Mouse (Mus musculus): ENCODE data around the gene Sec14l1. TPM values are rescaled to one million over a fixed set of nuclear protein-coding genes. Genes with fewer than 3 reads are reported as not detected.

The Sec14l1 gene
- polyA plus RNA-seq, 1 experiment from 2014 or later = 18.0 TPM

DNA sequence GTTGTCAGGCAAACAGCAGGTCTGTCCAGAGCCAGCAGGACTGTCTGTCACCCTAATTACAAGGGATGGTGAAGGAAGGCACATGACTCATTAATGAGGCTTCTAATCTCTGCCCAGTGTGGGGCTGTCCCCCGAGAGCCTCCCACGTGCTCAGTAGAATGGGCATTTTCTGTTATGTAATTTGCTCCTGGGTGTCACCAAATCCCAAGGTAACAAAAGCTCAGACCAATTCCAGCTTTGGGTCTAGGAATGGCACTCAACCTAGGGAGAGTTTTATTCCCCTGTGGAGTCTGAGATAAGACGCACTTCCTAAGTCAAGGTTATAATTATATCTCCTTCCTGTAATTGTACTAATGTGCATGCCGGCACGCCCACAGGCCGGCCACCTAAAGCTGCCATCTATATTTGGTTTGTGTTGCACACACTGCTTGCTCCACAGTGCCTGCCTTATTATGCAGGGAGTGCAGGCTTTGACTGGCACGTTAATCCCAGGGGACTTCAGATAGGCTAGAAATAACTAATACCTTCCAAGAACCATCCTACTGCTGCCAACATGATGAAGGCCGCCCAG lies 13.5 kb upstream of the Sec14l1 start:
- no peak for ATAC-seq (ENCODE audit: insufficient read depth)
- Histone ChIP-seq H3K9ac (no peak overlapping the region), H3K4me1 (replicated peaks) (0 out of 2 replicates have a peak, but pooled peaks cover 8% of the 10 kb centered on the region), H3K4me3 (replicated peaks) (no peak overlapping the region), H3K27me3 (no peaks in the 10 kb centered on the region), H3K36me3 (replicated peaks) (no peaks in the 10 kb centered on the region), H3K4me2 (no peak overlapping the region), H3K27ac (replicated peaks) (no peak overlapping the region), H3K9me3 (replicated peaks) (no peaks in the 10 kb centered on the region)
- 34% methylated on average over 8 of the region's 8 CpGs for WGBS (ENCODE audit: insufficient replicate concordance)

DNA sequence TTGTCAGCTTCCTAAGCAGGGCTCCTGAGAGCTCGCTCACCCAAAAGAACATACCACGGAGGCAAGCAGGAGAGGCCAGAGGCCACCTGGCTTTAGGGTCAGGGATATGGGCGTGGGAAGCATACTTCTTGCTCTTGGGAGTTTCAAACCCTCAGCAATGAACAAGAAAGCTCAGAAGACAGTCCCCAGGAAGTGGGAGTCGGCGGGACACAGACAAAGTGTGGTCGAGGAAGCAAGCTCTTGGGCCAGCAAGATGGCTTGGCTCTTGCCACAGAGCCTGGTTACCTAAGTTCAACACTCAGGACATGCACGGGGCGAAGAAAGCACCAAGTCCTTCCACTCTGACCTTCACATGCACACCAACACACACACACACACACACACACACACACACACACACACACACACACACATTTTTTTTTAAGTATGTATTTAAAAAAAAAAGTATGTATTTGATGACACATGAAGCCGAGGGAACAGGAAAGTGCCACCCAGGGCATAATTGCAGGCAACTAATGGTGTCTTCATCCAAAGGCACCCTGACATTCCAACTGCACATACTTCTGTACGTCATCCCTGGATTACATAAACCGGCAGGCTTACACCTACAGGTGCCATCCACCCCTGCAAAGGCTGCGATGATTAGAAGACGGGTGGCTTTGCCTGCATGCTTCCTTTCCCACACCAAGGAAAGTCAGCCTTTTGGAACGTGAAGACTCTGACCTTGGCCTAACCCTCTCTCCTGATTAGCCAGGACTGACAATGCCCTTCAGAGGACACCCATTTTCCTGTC lies 12.8 kb upstream of the Sec14l1 start:
- 56% methylated on average over 14 of the region's 14 CpGs for WGBS (ENCODE audit: insufficient replicate concordance)
- Histone ChIP-seq H3K4me2 (no peak overlapping the region), H3K9me3 (replicated peaks) (no peaks in the 10 kb centered on the region), H3K9ac (no peak overlapping the region), H3K27me3 (no peaks in the 10 kb centered on the region), H3K36me3 (replicated peaks) (no peaks in the 10 kb centered on the region), H3K4me3 (replicated peaks) (no peak overlapping the region), H3K4me1 (replicated peaks) (0 out of 2 replicates have a peak, but pooled peaks cover 8% of the 10 kb centered on the region), H3K27ac (replicated peaks) (no peak overlapping the region)
- ATAC-seq (ENCODE audit: insufficient read depth) = no peak

DNA sequence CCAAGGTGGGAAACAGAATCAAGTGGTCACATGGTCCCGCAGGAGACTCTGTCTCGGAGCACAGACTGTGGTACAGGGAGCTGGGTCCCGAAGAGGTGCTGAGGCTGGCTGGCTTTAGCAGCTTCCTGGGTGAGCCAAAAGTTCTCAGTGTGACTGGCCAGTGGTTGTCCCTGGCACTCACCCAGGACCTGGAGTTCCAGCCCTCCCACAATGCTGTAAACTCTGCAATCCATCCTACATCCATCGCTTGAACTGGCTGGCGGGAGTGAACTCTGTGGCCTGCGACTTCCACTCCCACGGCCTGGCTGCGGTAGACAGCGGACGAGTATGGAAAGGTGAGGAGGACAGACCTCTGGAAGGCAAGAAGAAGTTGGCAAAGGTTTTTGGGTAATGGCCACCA lies 11.4 kb upstream of the Sec14l1 start:
- H3K27ac ChIP-seq (replicated peaks) = no peak overlapping the region
- H3K36me3 ChIP-seq (replicated peaks) = no peaks in the 10 kb centered on the region
- H3K4me2 ChIP-seq = no peak overlapping the region
- 82% methylated on average over 10 of the region's 10 CpGs for WGBS (ENCODE audit: insufficient replicate concordance)
- no peak for ATAC-seq (ENCODE audit: insufficient read depth)
- H3K4me3 ChIP-seq (replicated peaks) = no peak overlapping the region
- H3K9ac ChIP-seq = no peak overlapping the region
- peaks cover 15% of the 10 kb centered on the region; the same call in 1 of the 2 replicates for H3K4me1 ChIP-seq (replicated peaks)
- no peaks in the 10 kb centered on the region for H3K27me3 ChIP-seq
- H3K9me3 ChIP-seq (replicated peaks) = no peaks in the 10 kb centered on the region

DNA sequence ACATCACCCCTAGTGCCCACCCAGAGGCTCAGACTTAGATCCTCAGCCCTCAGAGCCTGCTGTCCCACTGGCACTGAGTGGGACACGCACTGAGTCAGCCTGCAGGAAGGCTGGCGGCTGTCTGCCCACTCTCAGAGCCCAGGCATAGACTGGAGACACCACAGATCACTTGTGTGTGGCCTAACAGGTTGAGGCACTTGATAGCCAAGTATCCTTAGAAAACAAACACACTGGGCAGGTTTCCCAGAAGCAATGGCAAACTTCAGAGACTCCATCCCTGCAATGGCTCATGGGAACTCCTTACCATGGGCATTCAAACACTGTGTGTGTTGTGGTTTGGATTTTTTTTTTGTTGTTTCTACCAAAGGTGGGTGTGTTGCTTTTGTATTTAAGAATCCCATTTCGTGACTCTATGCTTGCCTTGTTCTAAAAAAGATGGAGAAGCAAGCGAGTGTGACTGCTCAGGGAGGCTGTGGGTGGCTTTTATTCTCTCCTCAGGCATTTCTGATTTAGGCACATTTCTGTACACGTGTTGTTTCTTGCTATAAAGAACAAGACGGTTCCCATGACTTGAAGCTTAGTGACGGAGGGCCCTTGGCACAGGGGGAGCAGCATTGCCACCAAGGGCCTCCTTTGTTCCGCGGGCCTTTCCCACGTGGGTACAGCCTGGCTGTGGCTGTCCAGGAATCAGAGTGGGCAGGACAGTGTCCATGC lies 10.8 kb upstream of the Sec14l1 start:
- Histone ChIP-seq H3K4me1 (replicated peaks) (peaks cover 21% of the 10 kb centered on the region), H3K4me2 (no peak overlapping the region), H3K27me3 (no peaks in the 10 kb centered on the region), H3K36me3 (replicated peaks) (no peaks in the 10 kb centered on the region), H3K4me3 (replicated peaks) (no peak overlapping the region), H3K9me3 (replicated peaks) (no peaks in the 10 kb centered on the region), H3K9ac (no peak overlapping the region), H3K27ac (replicated peaks) (no peak overlapping the region)
- 66% methylated on average over 10 of the region's 10 CpGs for WGBS (ENCODE audit: insufficient replicate concordance)
- no peak for ATAC-seq (ENCODE audit: insufficient read depth)

DNA sequence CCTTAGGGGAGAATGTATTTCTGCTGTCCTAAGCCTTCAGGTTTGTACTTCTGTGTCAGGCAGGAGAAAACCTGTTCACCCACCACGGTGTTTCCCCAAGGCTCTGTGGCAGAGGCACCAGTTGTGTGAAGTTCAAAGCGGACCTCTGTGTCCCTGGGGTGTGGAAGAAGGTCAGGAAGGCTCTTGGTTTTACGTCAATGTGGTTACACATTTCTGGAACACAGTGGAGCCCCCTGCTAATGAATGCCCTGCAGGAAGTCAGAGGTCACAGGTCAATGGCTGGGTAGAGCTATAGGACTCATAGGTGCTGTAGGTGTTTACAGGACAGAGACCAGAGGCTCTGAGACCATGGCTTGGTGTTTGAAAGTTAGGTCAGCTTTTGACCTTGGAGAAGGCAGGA lies 9.7 kb upstream of the Sec14l1 start:
- WGBS (ENCODE audit: insufficient replicate concordance) = 52% methylated on average over 3 of the region's 3 CpGs

DNA sequence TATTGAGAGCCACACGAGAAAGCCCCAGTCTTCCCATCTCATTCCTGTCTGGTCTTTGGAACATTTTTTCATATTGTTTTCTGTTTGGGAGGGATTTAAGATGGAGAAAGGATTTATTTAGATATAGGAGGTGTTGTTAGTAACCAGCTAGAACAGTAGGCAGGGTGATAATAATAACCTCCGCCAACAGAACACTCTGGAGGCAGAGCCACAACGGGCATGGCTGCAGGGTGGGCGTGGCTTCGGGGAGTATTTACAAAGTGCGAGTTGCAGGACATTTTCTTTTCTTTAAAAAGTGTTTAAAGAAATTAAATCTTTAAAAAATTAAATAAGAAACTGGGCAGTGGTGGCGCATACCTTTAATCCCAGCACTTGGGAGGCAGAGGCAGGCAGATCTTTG lies 9.1 kb upstream of the Sec14l1 start:
- WGBS (ENCODE audit: insufficient replicate concordance) = 55% methylated on average over 7 of the region's 7 CpGs
- H3K4me1 ChIP-seq (replicated peaks) = peaks cover 33% of the 10 kb centered on the region
- no peaks in the 10 kb centered on the region for H3K27me3 ChIP-seq
- H3K9ac ChIP-seq = no peak overlapping the region
- no peak overlapping the region for H3K4me2 ChIP-seq
- no peaks in the 10 kb centered on the region for H3K9me3 ChIP-seq (replicated peaks)
- H3K36me3 ChIP-seq (replicated peaks) = no peaks in the 10 kb centered on the region
- ATAC-seq (ENCODE audit: insufficient read depth) = no peak
- no peak overlapping the region for H3K27ac ChIP-seq (replicated peaks)
- H3K4me3 ChIP-seq (replicated peaks) = no peak overlapping the region

More for the DNA sequence above, 9.7 kb upstream of the Sec14l1 start:
- H3K4me2 ChIP-seq = no peak overlapping the region
- no peak for ATAC-seq (ENCODE audit: insufficient read depth)
- peaks cover 31% of the 10 kb centered on the region for H3K4me1 ChIP-seq (replicated peaks)
- H3K9ac ChIP-seq = no peak overlapping the region
- no peaks in the 10 kb centered on the region for H3K36me3 ChIP-seq (replicated peaks)
- no peak overlapping the region for H3K27ac ChIP-seq (replicated peaks)
- H3K9me3 ChIP-seq (replicated peaks) = no peaks in the 10 kb centered on the region
- H3K4me3 ChIP-seq (replicated peaks) = no peak overlapping the region
- no peaks in the 10 kb centered on the region for H3K27me3 ChIP-seq

DNA sequence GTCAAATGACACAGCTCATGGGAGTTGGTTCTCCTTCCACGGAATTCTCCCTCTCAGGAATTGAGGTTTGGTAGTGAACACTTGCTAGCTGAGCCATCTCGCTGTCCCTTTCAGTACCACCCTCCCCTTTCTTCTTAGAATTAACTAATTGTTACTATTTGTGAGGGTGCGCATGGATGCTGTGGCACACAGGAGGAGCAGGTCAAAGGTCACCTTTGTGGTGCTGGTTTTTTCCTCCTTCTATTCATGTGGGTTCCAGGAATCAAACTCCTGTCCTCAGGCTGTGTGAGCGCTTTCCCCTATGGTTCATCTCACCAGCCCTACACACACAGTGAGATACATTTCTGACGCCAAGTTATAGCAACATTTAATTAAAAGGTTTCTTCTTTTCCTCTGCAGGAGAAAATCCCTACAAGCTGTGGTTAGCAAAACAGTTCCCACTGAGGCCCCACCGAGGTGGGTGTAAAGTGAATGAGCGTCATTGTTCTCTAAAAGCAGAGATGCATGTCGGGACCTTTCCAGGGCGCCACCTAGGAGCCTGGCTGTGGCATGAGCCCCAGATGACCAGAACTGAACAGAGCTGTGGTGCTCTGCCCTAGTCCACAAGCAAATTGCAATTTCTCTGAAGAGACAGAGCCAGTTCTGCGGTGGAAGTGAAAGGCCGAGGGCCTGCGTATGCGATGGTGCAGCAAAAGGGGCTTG lies 8.2 kb upstream of the Sec14l1 start:
- Histone ChIP-seq H3K27ac (replicated peaks) (no peak overlapping the region), H3K27me3 (no peaks in the 10 kb centered on the region), H3K9me3 (replicated peaks) (no peaks in the 10 kb centered on the region), H3K4me2 (no peak overlapping the region), H3K9ac (no peak overlapping the region), H3K4me3 (replicated peaks) (no peak overlapping the region), H3K36me3 (replicated peaks) (no peaks in the 10 kb centered on the region), H3K4me1 (replicated peaks) (peaks cover 30% of the 10 kb centered on the region)
- 55% methylated on average over 13 of the region's 13 CpGs for WGBS (ENCODE audit: insufficient replicate concordance)
- no peak for ATAC-seq (ENCODE audit: insufficient read depth)

DNA sequence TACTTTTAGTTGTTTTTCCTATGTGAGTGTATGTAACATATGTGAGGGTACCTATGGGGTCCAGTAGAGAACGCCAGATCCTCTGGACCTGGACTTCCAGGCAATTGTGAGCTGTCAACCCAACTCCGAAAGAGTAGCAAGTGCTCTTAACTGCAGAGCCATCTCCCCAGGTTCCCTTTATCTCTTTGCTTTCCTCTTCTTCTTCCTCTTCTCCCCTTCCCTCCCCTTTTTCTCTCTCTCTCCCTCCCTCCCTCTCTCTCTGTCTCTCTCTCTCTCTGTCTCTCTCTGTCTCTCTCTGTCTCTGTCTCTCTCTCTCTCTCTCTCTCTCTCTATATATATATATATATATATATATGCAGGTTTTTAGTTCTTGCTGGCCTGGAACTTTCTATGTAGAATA lies 7.1 kb upstream of the Sec14l1 start:
- Histone ChIP-seq H3K9ac (no peak overlapping the region), H3K9me3 (replicated peaks) (no peaks in the 10 kb centered on the region), H3K36me3 (replicated peaks) (no peaks in the 10 kb centered on the region), H3K4me2 (no peak overlapping the region), H3K4me3 (replicated peaks) (no peak overlapping the region), H3K4me1 (replicated peaks) (peaks cover 38% of the 10 kb centered on the region), H3K27me3 (no peaks in the 10 kb centered on the region), H3K27ac (replicated peaks) (no peak overlapping the region)
- WGBS (ENCODE audit: insufficient replicate concordance) = 52% methylated on average over 2 of the region's 2 CpGs
- no peak for ATAC-seq (ENCODE audit: insufficient read depth)

DNA sequence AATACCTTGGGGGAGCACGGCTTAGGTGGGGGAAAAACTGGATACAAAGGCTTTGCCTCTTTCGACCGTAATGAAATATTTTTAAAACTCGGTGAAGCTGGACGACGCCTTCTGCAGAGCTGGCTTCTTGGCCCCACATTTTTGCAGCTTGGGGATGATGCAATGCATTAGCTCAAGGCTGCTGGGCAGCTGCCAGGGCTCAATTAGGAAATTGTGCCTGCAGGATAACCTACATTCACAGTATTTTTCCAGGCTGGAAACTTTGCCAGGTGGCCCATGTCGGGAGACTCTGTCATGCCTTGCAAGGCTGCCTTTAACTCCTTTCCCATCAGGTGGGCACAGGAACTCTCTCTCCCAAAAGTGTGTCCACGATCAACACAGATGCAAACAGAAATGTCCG lies 6.4 kb upstream of the Sec14l1 start:
- H3K9ac ChIP-seq = no peak overlapping the region
- 60% methylated on average over 9 of the region's 9 CpGs for WGBS (ENCODE audit: insufficient replicate concordance)
- H3K36me3 ChIP-seq (replicated peaks) = no peaks in the 10 kb centered on the region
- H3K27me3 ChIP-seq = no peaks in the 10 kb centered on the region
- no peak overlapping the region for H3K27ac ChIP-seq (replicated peaks)
- no peaks in the 10 kb centered on the region; the same call in 1 of the 2 replicates for H3K9me3 ChIP-seq (replicated peaks)
- ATAC-seq (ENCODE audit: insufficient read depth) = no peak
- H3K4me3 ChIP-seq (replicated peaks) = no peak overlapping the region
- no peak overlapping the region for H3K4me2 ChIP-seq
- peaks cover 46% of the 10 kb centered on the region for H3K4me1 ChIP-seq (replicated peaks)

DNA sequence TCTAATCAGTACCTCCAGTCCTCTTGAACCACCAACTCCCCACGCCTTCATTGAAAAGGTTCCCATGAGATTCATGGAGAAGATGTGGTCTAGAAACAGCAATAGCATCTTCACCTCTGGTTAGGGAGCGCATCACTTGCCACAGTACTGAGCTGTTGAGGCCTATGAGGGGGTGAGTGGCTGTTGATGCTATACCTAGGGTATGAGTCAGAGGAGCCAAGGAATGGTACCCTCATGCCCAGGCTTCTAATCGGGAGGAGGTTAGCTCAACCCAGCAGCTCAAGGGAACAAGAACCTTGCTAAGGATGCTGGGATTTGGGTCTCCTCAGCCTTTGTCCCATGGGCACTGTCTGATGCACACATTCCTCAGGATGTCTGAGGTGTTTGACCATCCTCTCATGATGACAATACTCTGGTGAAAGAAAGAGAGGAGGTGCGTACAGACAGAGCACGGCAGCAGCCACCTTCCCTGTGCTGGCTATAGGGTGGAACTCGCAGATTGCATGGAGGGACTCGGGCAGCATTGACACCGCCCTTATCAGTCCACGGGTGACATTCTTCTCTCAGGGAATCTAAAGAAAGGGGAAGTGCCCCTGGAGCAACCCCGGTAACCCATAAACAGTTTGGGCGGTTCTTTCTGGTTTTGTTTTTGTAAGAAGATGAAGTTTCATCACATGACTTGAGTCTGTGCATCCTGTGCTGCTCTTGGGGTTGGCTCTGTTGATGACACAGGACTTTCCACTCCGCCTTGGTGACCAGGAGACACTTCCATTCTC lies 5.6 kb upstream of the Sec14l1 start:
- Histone ChIP-seq H3K9me3 (replicated peaks) (no peaks in the 10 kb centered on the region; the same call in 1 of the 2 replicates), H3K36me3 (replicated peaks) (no peaks in the 10 kb centered on the region), H3K4me3 (replicated peaks) (no peak overlapping the region), H3K4me1 (replicated peaks) (peaks cover 54% of the 10 kb centered on the region), H3K9ac (no peak overlapping the region), H3K4me2 (no peak overlapping the region), H3K27me3 (no peaks in the 10 kb centered on the region), H3K27ac (replicated peaks) (no peak overlapping the region; the same call in 1 of the 2 replicates)
- 35% methylated on average over 12 of the region's 12 CpGs for WGBS (ENCODE audit: insufficient replicate concordance)
- no peak for ATAC-seq (ENCODE audit: insufficient read depth)
